Mouse (Mus musculus): ENCODE results near the gene Vac14. TPM values are rescaled to one million over a fixed set of nuclear protein-coding genes. Genes with fewer than 3 reads are reported as not detected.
A peak's percentile ranks its signal among the peaks of the same experiment; 100 is the strongest.

Vac14 gene
- polyA plus RNA-seq, 1 experiment = 26.8 TPM

DNA sequence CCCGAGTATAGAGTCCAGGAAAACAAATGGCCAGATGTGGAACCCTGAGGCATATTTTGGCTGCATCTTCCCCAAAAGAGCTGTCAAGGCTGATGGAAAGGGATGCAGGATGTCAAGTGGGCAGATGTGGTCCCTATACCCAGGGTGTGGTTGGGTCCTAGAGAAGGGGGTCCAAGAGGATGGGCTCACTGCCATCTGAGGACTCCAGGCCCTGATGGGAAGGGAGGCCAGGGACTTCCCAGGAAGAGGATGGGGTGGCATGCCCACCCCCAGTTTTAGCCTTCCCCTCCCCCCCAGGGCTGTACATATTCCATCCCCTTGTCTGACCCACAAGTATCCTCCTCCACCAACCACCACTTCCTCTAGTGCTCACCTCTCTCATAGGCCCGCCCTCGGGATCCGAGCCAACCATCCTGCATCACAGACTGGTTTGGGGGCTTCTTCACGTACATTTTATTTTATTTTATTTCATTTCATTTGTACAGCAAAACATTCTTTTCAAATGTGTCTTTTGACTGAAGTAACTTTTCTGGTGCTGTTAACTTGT, 122.3 kb downstream of the Vac14 start:
- Histone ChIP-seq H3K27me3 (ENCODE audit: control insufficient read depth, insufficient read depth, insufficient read length) (no peaks in the 10 kb centered on the region), H3K36me3 (ENCODE audit: control insufficient read depth, insufficient read depth) (peaks cover 13% of the 10 kb centered on the region), H3ac (ENCODE audit: control insufficient read depth, insufficient read length) (no peak overlapping the region), H3K4me3 (no peak overlapping the region), H3K79me2 (ENCODE audit: control insufficient read depth, insufficient read depth) (no peaks in the 10 kb centered on the region), H3K4me2 (ENCODE audit: low read depth) (no peak overlapping the region)
- TF ChIP-seq POLR2A (IDR thresholded peaks at IDR 0.05; ENCODE audit: insufficient read length, low read depth) = no peak
- TF ChIP-seq POLR2AphosphoS2 (IDR thresholded peaks at IDR 0.05; ENCODE audit: insufficient read length, low read depth) = peak; percentile 90

DNA sequence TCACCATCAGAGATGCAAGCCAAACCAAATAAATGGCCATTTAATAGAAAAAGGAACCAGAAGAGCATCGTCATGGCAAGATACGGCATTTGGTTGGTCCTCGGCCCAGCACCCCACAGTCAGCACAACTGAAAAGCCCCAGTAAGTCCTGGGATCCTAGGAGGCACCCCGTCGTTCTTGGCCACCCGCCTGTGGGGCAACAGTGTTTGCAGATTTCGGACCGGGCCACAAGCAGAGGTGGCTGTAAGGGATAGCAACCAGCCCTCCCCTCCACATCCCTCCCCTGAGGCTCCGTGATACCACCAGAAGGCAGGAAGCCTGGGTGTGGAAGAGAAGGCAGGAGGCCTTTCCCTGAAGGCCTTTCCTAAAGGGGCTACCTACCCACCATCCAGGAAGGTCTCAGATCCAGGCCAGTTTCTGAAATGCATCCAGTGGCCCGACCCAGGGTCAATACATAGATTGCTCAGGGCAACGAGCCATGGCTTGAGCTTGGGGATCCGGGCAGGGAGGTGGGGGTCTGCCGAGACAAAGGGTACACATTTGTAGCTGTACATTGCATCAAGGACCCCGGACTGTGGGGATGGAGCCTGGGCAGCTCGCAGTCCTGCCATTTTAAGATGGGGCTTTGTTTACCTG, 123.5 kb downstream of the Vac14 start:
- Histone ChIP-seq H3K36me3 (ENCODE audit: control insufficient read depth, insufficient read depth) (peaks cover under 1% of the 10 kb centered on the region), H3K4me3 (no peak overlapping the region), H3K79me2 (ENCODE audit: control insufficient read depth, insufficient read depth) (no peaks in the 10 kb centered on the region), H3ac (ENCODE audit: control insufficient read depth, insufficient read length) (no peak overlapping the region), H3K4me2 (ENCODE audit: low read depth) (no peak overlapping the region), H3K27me3 (ENCODE audit: control insufficient read depth, insufficient read depth, insufficient read length) (no peaks in the 10 kb centered on the region)
- no peak for TF ChIP-seq MYOG (IDR thresholded peaks at IDR 0.05; ENCODE audit: control insufficient read depth in 1 of 3, insufficient read depth in 1 of 3, insufficient read length in 2 of 3, low read depth in 2 of 3)
- no peak for TF ChIP-seq REST (IDR thresholded peaks at IDR 0.05; ENCODE audit: insufficient read depth, insufficient read length)
- TF ChIP-seq POLR2AphosphoS2 (IDR thresholded peaks at IDR 0.05; ENCODE audit: insufficient read length, low read depth) = peak; percentile 66
- TF ChIP-seq CEBPB (IDR thresholded peaks at IDR 0.05; ENCODE audit: insufficient read depth, poor library complexity, severe bottlenecking) = no peak
- no peak for TF ChIP-seq E2F4 (IDR thresholded peaks at IDR 0.05; ENCODE audit: insufficient read depth)

DNA sequence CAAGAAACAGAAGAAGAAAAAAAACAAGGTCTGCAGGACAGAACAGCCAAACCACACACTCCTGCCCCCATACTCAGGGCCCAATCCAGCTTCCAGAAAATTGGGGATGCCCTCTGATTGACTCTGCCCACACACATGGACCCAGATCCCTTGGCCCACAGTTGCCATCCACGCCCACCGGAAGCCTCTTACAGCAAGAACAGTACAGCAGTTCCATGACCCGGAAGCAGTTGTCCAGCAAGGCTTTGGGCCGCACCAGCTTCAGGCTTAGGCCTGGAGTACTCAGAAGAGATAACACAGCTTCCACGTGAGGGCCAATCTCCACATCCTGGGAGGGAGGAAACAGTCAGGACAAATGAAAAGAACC, 124.0 kb downstream of the Vac14 start:
- Histone ChIP-seq H3K79me2 (ENCODE audit: control insufficient read depth, insufficient read depth) (no peaks in the 10 kb centered on the region), H3K4me3 (no peak overlapping the region), H3ac (ENCODE audit: control insufficient read depth, insufficient read length) (no peak overlapping the region), H3K27me3 (ENCODE audit: control insufficient read depth, insufficient read depth, insufficient read length) (no peaks in the 10 kb centered on the region), H3K36me3 (ENCODE audit: control insufficient read depth, insufficient read depth) (no peaks in the 10 kb centered on the region), H3K4me2 (ENCODE audit: low read depth) (no peak overlapping the region)
- TF ChIP-seq MYOD1 (IDR thresholded peaks at IDR 0.05; ENCODE audit: control insufficient read depth in 1 of 3, insufficient read length in 2 of 3, low read depth in 2 of 3) (no peak), POLR2AphosphoS2 (IDR thresholded peaks at IDR 0.05; ENCODE audit: insufficient read length, low read depth) (peak; percentile 72)

DNA sequence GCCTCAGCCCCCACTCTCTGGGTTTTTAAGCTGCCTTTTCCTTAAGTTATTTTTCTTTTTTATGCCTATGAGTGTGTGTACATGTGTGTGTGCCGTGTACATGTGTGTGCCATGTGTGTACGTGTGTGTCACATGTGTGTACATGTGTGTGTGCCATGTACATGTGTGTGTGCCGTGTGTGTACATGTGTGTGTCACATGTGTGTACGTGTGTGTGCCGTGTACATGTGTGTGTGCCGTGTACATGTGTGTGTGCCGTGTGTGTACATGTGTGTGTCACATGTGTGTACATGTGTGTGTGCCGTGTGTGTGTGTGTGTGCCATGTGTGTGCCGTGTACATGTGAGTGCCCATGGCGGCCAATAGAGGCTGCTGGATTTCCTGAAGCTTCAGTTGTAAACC, 126.8 kb downstream of the Vac14 start:
- H3K4me3 ChIP-seq = no peak overlapping the region
- TF ChIP-seq USF1 (IDR thresholded peaks at IDR 0.05; ENCODE audit: low read depth) = no peak
- TF ChIP-seq E2F4 (IDR thresholded peaks at IDR 0.05; ENCODE audit: insufficient read depth) = no peak
- TF ChIP-seq POLR2AphosphoS2 (IDR thresholded peaks at IDR 0.05; ENCODE audit: insufficient read length, low read depth) = peak; percentile 87
- peak in 1 of 3 experiments; percentile 25 for TF ChIP-seq MYOG (IDR thresholded peaks at IDR 0.05; ENCODE audit: control insufficient read depth in 1 of 3, insufficient read depth in 1 of 3, insufficient read length in 2 of 3, low read depth in 2 of 3)
- TF ChIP-seq MAX (IDR thresholded peaks at IDR 0.05; ENCODE audit: low read depth) = no peak
- TF ChIP-seq POLR2A (IDR thresholded peaks at IDR 0.05; ENCODE audit: insufficient read length, low read depth) = peak; percentile 52
- peak; percentile 4 for TF ChIP-seq REST (IDR thresholded peaks at IDR 0.05; ENCODE audit: insufficient read depth, insufficient read length)
- no peak for TF ChIP-seq TCF3 (IDR thresholded peaks at IDR 0.05; ENCODE audit: insufficient read length, low read depth)
- TF ChIP-seq MYOD1 (IDR thresholded peaks at IDR 0.05; ENCODE audit: control insufficient read depth in 1 of 3, insufficient read length in 2 of 3, low read depth in 2 of 3) = no peak
- TF ChIP-seq SRF (IDR thresholded peaks at IDR 0.05; ENCODE audit: control insufficient read depth, insufficient read length, low read depth) = peak; percentile 31
- TF ChIP-seq TCF12 (IDR thresholded peaks at IDR 0.05; ENCODE audit: insufficient read depth, poor library complexity, severe bottlenecking) = no peak
- TF ChIP-seq CEBPB (IDR thresholded peaks at IDR 0.05; ENCODE audit: insufficient read depth, poor library complexity, severe bottlenecking) = peak; percentile 14; the same call in 1 of the 2 replicates
- no peaks in the 10 kb centered on the region for H3K27me3 ChIP-seq (ENCODE audit: control insufficient read depth, insufficient read depth, insufficient read length)

DNA sequence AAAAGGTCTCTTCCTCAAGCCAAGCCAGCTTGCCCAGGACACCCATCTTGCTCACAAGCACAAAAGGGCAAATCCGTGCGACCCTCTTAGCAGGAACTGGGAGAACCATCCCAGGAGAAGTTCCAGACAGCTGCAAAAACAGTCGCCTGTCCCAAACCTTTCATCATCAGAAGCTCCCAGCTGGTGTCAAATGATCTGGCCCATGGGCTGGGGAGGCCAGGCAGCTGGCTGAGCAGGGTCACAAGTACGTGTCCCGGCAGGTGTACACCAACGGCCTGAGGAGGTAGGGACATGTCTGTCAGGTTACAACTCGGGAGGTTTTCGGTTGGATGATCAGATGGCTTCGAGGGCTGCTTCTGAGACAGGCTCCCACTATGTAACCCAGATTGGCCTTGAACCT, 128.3 kb downstream of the Vac14 start:
- Histone ChIP-seq H3K36me3 (ENCODE audit: control insufficient read depth, insufficient read depth) (no peaks in the 10 kb centered on the region), H3K27me3 (ENCODE audit: control insufficient read depth, insufficient read depth, insufficient read length) (no peaks in the 10 kb centered on the region), H3K4me2 (ENCODE audit: low read depth) (no peak overlapping the region), H3ac (ENCODE audit: control insufficient read depth, insufficient read length) (no peak overlapping the region), H3K79me2 (ENCODE audit: control insufficient read depth, insufficient read depth) (no peaks in the 10 kb centered on the region), H3K4me3 (no peak overlapping the region)
- TF ChIP-seq POLR2AphosphoS2 (IDR thresholded peaks at IDR 0.05; ENCODE audit: insufficient read length, low read depth) (no peak), REST (IDR thresholded peaks at IDR 0.05; ENCODE audit: insufficient read depth, insufficient read length) (no peak), MAX (IDR thresholded peaks at IDR 0.05; ENCODE audit: low read depth) (no peak), SRF (IDR thresholded peaks at IDR 0.05; ENCODE audit: control insufficient read depth, insufficient read length, low read depth) (no peak), POLR2A (IDR thresholded peaks at IDR 0.05; ENCODE audit: insufficient read length, low read depth) (no peak), CEBPB (IDR thresholded peaks at IDR 0.05; ENCODE audit: insufficient read depth, poor library complexity, severe bottlenecking) (no peak), TCF12 (IDR thresholded peaks at IDR 0.05; ENCODE audit: insufficient read depth, poor library complexity, severe bottlenecking) (peak; percentile 88), MYOD1 (IDR thresholded peaks at IDR 0.05; ENCODE audit: control insufficient read depth in 1 of 3, insufficient read length in 2 of 3, low read depth in 2 of 3) (peak in 2 of 3 experiments; percentile 89 to 97), MYOG (IDR thresholded peaks at IDR 0.05; ENCODE audit: control insufficient read depth in 1 of 3, insufficient read depth in 1 of 3, insufficient read length in 2 of 3, low read depth in 2 of 3) (peak; percentile 66 to 98 (median 97)), USF1 (IDR thresholded peaks at IDR 0.05; ENCODE audit: low read depth) (no peak), TCF3 (IDR thresholded peaks at IDR 0.05; ENCODE audit: insufficient read length, low read depth) (peak; percentile 77), E2F4 (IDR thresholded peaks at IDR 0.05; ENCODE audit: insufficient read depth) (no peak)

More for the DNA sequence above, 126.8 kb downstream of the Vac14 start:
- H3K79me2 ChIP-seq (ENCODE audit: control insufficient read depth, insufficient read depth) = no peaks in the 10 kb centered on the region
- peak overlapping the region; percentile 34 for H3ac ChIP-seq (ENCODE audit: control insufficient read depth, insufficient read length)
- no peaks in the 10 kb centered on the region for H3K36me3 ChIP-seq (ENCODE audit: control insufficient read depth, insufficient read depth)
- H3K4me2 ChIP-seq (ENCODE audit: low read depth) = no peak overlapping the region

Measured in myocyte (in vitro differentiated cells).